Mouse (Mus musculus): Measurements from ENCODE around the gene A130010J15Rik. TPM values are rescaled to one million over a fixed set of nuclear protein-coding genes. Genes with fewer than 3 reads are reported as not detected.

Gene A130010J15Rik
- total RNA-seq, 4 experiments from 2014 or later: 3.9 to 5.5 (median 4.8) TPM

GRCm38 (mm10) chr1:193200640-193201382 is 33.0 kb downstream of the A130010J15Rik start:
- DNase-seq (ENCODE audit: low spot score): no peak

- no peak for DNase-seq (ENCODE audit: low spot score)
Observed at GRCm38 (mm10) chr1:193201383-193201778, 33.5 kb downstream of the A130010J15Rik start, which contains the start of gene Traf3ip3. TSS of gene Traf3ip3 (minus strand) at chr1:193201703.

- no peak for DNase-seq (ENCODE audit: low spot score)
Observed at GRCm38 (mm10) chr1:193203821-193204220, 36.0 kb downstream of the A130010J15Rik start.

GRCm38 (mm10) chr1:193205431-193205830 is 37.6 kb downstream of the A130010J15Rik start:
- DNase-seq (ENCODE audit: low spot score): no peak

- no peak for DNase-seq (ENCODE audit: low spot score)
Observed at GRCm38 (mm10) chr1:193207503-193207902, 39.7 kb downstream of the A130010J15Rik start, which contains the start of gene Lamb3. TSS of gene Lamb3 (plus strand) at chr1:193207699.

- DNase-seq (ENCODE audit: low spot score): no peak
Observed at GRCm38 (mm10) chr1:193208178-193208577, 40.3 kb downstream of the A130010J15Rik start.

GRCm38 (mm10) chr1:193211371-193211770 is 43.5 kb downstream of the A130010J15Rik start:
- no peak for DNase-seq (ENCODE audit: low spot score)

- DNase-seq (ENCODE audit: low spot score): no peak
Observed at GRCm38 (mm10) chr1:193214053-193214452, 46.2 kb downstream of the A130010J15Rik start.

- no peak for DNase-seq (ENCODE audit: low spot score)
Observed at GRCm38 (mm10) chr1:193216000-193216399, 48.2 kb downstream of the A130010J15Rik start.

GRCm38 (mm10) chr1:193220408-193220807 is 52.6 kb downstream of the A130010J15Rik start:
- no peak for DNase-seq (ENCODE audit: low spot score)

- no peak for DNase-seq (ENCODE audit: low spot score)
Observed at GRCm38 (mm10) chr1:193225531-193225930, 57.7 kb downstream of the A130010J15Rik start.

- no peak for DNase-seq (ENCODE audit: low spot score)
Observed at GRCm38 (mm10) chr1:193226114-193226513, 58.3 kb downstream of the A130010J15Rik start.

- DNase-seq (ENCODE audit: low spot score): no peak
Observed at GRCm38 (mm10) chr1:193226724-193227522, 59.1 kb downstream of the A130010J15Rik start.

Other genes starting within 250 kb of the A130010J15Rik start
- under 1 TPM; 0.20 to 0.75 (median 0.23) TPM for gene Syt14, start 132.3 kb upstream of the A130010J15Rik start, total RNA-seq (2022)
- 1 to 10 TPM; 7.4 to 9.8 (median 9.0) TPM for gene Diexf, start 37.8 kb upstream of the A130010J15Rik start, total RNA-seq (2022)
- 1 to 10 TPM; 1.2 to 2.7 (median 1.8) TPM for gene Irf6, start 14.9 kb upstream of the A130010J15Rik start, total RNA-seq (2022)
- gene Traf3ip3, start 33.7 kb downstream of the A130010J15Rik start, total RNA-seq (2022): 1 to 10 TPM in 2 of 4 experiments, under 1 TPM in 2; 0.63 to 1.3 (median 0.96) TPM
- gene Lamb3, start 39.7 kb downstream of the A130010J15Rik start, total RNA-seq (2022): 10 to 100 TPM; 10.7 to 16.0 (median 11.5) TPM
- 10 to 100 TPM in 2 of 4 experiments, 1 to 10 TPM in 2; 9.4 to 17.3 (median 12.4) TPM for gene Hsd11b1, start 96.0 kb downstream of the A130010J15Rik start, total RNA-seq (2022)
- 10 to 100 TPM; 54.6 to 72.1 (median 63.9) TPM for gene G0s2, start 105.2 kb downstream of the A130010J15Rik start, total RNA-seq (2022)
- under 1 TPM; 0.14 to 0.72 (median 0.22) TPM for gene Camk1g, start 202.3 kb downstream of the A130010J15Rik start, total RNA-seq (2022)